Mouse (Mus musculus) spleen, adult 2 months (tissue): ENCODE measurements at regions not wholly inside any gene's neighbourhood (a gene's known extent, or its start where the extent isn't known, plus 50 kb on each side); places are given as distances from the start of the nearest gene placed in this dataset.

Experiments used
- CTCF ChIP-seq: fragments of 200-500 bp; IDR thresholded peaks from 2 replicates; pipeline ENCODE4 v1.5.1; 2011; ENCODE audit warnings: mild to moderate bottlenecking, inconsistent platforms; ENCODE audit not compliant: insufficient read depth, insufficient read length, insufficient replicate concordance; ENCODE audit errors: extremely low read depth
- POLR2A ChIP-seq: fragments of 200-500 bp; IDR thresholded peaks from 2 replicates; pipeline ENCODE4 v1.6.1; 2011; ENCODE audit warnings: low read depth, low read length, inconsistent platforms

DNA sequence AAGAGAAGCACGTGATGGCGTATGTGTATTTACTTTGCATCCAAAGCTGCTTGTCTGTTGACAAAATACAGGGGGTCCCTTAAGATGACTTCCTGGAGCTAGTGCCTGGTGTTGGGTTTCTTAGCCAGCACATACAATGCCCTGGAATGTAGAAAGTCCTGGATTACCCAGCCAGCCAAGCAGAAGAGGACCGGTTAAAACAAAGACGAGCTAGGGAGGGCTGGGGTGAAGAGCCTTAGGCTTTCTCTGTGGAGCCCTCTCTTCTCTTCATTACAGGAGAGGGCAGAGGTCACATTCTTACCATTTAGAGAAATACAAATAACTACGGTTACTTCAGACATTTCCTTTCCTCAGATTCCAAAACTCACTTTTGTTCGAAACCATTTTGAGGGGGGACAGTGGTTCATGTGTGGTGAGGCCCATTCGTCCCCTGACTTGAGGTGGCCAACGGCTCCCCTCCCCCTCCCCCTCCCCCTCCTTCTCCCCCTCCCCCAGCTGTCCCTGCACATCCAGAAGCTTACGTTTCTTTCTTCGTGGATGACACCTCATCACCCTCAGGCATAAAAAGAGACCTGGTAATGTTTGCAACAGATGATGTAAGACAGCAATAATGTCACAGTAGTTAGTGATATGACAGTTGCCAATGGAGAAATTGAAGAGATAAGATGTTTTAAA lies 275.8 kb upstream of the Arglu1 start:
- TF ChIP-seq CTCF (no peak), POLR2A (no peak)
